Mouse (Mus musculus): Measurements from ENCODE around the gene Islr. TPM values are rescaled to one million over a fixed set of nuclear protein-coding genes. Genes with fewer than 3 reads are reported as not detected.

The Islr gene
- polyA plus RNA-seq, 1 experiment from 2014 or later: 109 TPM

DNA sequence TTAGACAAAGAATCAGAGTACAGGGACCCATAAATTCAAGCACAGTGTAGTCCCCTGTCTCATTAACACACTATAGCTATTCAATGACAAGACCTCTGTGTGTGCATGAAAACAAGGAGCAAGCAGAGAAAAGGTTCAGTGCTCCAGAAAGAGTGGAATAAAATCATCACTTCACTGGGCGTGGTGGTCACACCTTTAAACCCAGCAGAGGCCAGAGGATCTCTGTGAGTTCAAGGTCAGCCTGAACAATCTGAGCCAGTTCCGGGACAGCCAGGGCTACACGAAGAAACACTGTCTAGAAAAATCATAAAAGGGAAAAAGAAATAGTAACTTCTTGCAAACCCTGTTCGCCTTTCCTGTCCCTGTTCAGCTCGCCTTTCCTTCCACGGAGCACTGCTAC, 39.6 kb upstream of the Islr start:
- no peak for ATAC-seq (ENCODE audit: insufficient number of reproducible peaks, insufficient read depth, low FRiP score, low TSS enrichment, low read depth)
- Histone ChIP-seq H3K4me3 (replicated peaks) (no peak overlapping the region), H3K27ac (no peak overlapping the region), H3K27me3 (no peaks in the 10 kb centered on the region), H3K36me3 (peaks cover 14% of the 10 kb centered on the region; the same call in 1 of the 2 replicates), H3K9ac (replicated peaks) (no peak overlapping the region), H3K4me2 (no peak overlapping the region), H3K9me3 (no peaks in the 10 kb centered on the region), H3K4me1 (replicated peaks) (peaks cover 52% of the 10 kb centered on the region)
- WGBS: 89% methylated on average over 6 of the region's 6 CpGs

DNA sequence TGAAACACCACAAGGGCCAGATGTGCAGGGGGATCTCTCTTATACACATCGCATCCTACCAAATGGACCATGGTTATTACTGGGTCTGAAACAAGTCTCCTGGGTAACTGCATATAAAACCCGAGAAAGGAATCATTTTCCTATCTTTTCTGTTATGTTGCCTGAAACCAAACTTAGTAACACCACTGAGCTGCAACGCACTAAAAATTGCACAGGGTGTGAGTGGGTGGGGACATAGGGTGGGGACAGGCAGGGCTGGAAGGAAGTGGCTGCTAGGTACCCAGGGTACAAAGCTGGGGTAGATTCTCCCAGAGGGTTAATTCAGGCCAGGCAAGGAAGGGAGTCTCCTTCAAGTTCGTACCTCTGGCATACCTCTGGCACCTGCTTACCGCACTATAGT, 38.6 kb upstream of the Islr start:
- Histone ChIP-seq H3K4me1 (replicated peaks) (peaks cover 43% of the 10 kb centered on the region), H3K27ac (peak overlapping the region; percentile 68; the same call in 1 of the 2 replicates), H3K36me3 (peaks cover 15% of the 10 kb centered on the region; the same call in 1 of the 2 replicates), H3K9me3 (no peaks in the 10 kb centered on the region), H3K4me2 (0 out of 2 replicates have a peak overlapping the region, but pooled peaks have one; percentile 3), H3K4me3 (replicated peaks) (no peak overlapping the region), H3K27me3 (no peaks in the 10 kb centered on the region), H3K9ac (replicated peaks) (no peak overlapping the region)
- no peak for ATAC-seq (ENCODE audit: insufficient number of reproducible peaks, insufficient read depth, low FRiP score, low TSS enrichment, low read depth)
- WGBS: 74% methylated on average over 5 of the region's 5 CpGs

- Histone ChIP-seq H3K4me2 (peak overlapping the region; percentile 3; the same call in 1 of the 2 replicates), H3K27ac (peak overlapping the region; percentile 68), H3K9me3 (no peaks in the 10 kb centered on the region), H3K27me3 (no peaks in the 10 kb centered on the region), H3K36me3 (peaks cover 15% of the 10 kb centered on the region; the same call in 1 of the 2 replicates), H3K9ac (replicated peaks) (no peak overlapping the region), H3K4me1 (replicated peaks) (peaks cover 36% of the 10 kb centered on the region), H3K4me3 (replicated peaks) (no peak overlapping the region)
- 41% methylated on average over 9 of the region's 9 CpGs for WGBS
- peak; percentile 90 for ATAC-seq (ENCODE audit: insufficient number of reproducible peaks, insufficient read depth, low FRiP score, low TSS enrichment, low read depth)
Observed at GRCm38 (mm10) chr9:58241780-58242485, 37.8 kb upstream of the Islr start.

- H3K36me3 ChIP-seq: peaks cover 55% of the 10 kb centered on the region
- no peak for ATAC-seq (ENCODE audit: insufficient number of reproducible peaks, insufficient read depth, low FRiP score, low TSS enrichment, low read depth)
- no peak overlapping the region for H3K4me3 ChIP-seq (replicated peaks)
- H3K4me2 ChIP-seq: no peak overlapping the region
- no peaks in the 10 kb centered on the region for H3K9me3 ChIP-seq
- 97% methylated on average over 28 of the region's 28 CpGs for WGBS
- no peak overlapping the region for H3K27ac ChIP-seq
- H3K27me3 ChIP-seq: no peaks in the 10 kb centered on the region
- no peak overlapping the region for H3K9ac ChIP-seq (replicated peaks)
- peaks cover 16% of the 10 kb centered on the region for H3K4me1 ChIP-seq (replicated peaks)
Observed at GRCm38 (mm10) chr9:58234502-58235015, 30.5 kb upstream of the Islr start.

DNA sequence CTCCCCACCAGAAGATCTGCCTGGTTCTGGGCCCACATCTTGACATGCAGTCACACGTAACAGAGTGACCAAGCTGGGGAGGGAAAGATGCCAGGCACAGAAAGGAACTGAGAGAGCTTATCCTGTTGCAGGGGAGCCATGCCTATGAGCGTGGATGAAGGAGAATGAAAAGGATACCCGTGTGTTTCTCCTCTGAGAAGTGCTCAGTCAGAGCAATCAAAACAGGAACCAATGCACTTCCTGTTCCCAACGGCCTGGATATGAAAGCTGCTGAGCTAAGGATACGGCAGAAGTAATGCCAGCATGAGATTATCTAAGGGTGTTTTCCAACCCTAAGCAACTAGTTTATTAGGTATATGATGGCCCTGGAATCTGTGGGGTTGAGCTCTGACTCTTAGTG, 28.3 kb upstream of the Islr start:
- Histone ChIP-seq H3K27me3 (no peaks in the 10 kb centered on the region), H3K27ac (peak overlapping the region; percentile 72), H3K4me1 (replicated peaks) (peaks cover 16% of the 10 kb centered on the region), H3K4me3 (replicated peaks) (no peak overlapping the region), H3K9ac (replicated peaks) (no peak overlapping the region), H3K36me3 (peaks cover 74% of the 10 kb centered on the region), H3K9me3 (no peaks in the 10 kb centered on the region), H3K4me2 (no peak overlapping the region)
- ATAC-seq (ENCODE audit: insufficient number of reproducible peaks, insufficient read depth, low FRiP score, low TSS enrichment, low read depth): no peak
- WGBS: 61% methylated on average over 5 of the region's 5 CpGs

DNA sequence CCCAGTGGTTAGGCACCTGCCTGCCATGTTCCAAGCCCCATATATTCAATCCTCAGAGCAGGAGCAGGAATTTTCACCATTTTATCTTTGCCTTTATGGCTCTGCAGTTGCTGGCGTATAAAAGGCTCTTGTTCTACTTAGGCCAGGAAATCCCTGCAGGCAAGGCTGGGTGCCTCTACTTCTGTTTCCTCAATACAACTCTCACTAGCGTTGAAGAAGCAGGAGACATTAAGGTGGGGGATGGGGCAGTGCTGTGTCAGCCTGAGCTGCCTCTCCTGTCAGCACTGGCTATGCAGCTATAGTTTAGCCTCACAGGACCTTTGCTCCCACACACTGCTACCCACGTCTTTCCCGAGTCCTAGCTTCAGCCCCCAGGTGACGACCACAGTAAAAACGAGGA, 27.6 kb upstream of the Islr start:
- no peak overlapping the region for H3K4me3 ChIP-seq (replicated peaks)
- no peak overlapping the region for H3K4me2 ChIP-seq
- H3K9ac ChIP-seq (replicated peaks): no peak overlapping the region
- H3K36me3 ChIP-seq: peaks cover 79% of the 10 kb centered on the region
- peak overlapping the region; percentile 72 for H3K27ac ChIP-seq
- H3K4me1 ChIP-seq (replicated peaks): peaks cover 16% of the 10 kb centered on the region
- ATAC-seq (ENCODE audit: insufficient number of reproducible peaks, insufficient read depth, low FRiP score, low TSS enrichment, low read depth): 0 out of 2 replicates have a peak, but pooled peaks have one; percentile 20
- no peaks in the 10 kb centered on the region for H3K27me3 ChIP-seq
- 49% methylated on average over 6 of the region's 6 CpGs for WGBS
- H3K9me3 ChIP-seq: no peaks in the 10 kb centered on the region

- no peaks in the 10 kb centered on the region for H3K9me3 ChIP-seq
- H3K4me1 ChIP-seq (replicated peaks): peaks cover 16% of the 10 kb centered on the region
- H3K4me3 ChIP-seq (replicated peaks): no peak overlapping the region
- H3K36me3 ChIP-seq: peaks cover 91% of the 10 kb centered on the region
- no peaks in the 10 kb centered on the region for H3K27me3 ChIP-seq
- WGBS: 92% methylated on average over 9 of the region's 9 CpGs
- ATAC-seq (ENCODE audit: insufficient number of reproducible peaks, insufficient read depth, low FRiP score, low TSS enrichment, low read depth): no peak
- no peak overlapping the region for H3K27ac ChIP-seq
- H3K4me2 ChIP-seq: no peak overlapping the region
- no peak overlapping the region for H3K9ac ChIP-seq (replicated peaks)
Observed at GRCm38 (mm10) chr9:58228777-58229466, 24.8 kb upstream of the Islr start.

DNA sequence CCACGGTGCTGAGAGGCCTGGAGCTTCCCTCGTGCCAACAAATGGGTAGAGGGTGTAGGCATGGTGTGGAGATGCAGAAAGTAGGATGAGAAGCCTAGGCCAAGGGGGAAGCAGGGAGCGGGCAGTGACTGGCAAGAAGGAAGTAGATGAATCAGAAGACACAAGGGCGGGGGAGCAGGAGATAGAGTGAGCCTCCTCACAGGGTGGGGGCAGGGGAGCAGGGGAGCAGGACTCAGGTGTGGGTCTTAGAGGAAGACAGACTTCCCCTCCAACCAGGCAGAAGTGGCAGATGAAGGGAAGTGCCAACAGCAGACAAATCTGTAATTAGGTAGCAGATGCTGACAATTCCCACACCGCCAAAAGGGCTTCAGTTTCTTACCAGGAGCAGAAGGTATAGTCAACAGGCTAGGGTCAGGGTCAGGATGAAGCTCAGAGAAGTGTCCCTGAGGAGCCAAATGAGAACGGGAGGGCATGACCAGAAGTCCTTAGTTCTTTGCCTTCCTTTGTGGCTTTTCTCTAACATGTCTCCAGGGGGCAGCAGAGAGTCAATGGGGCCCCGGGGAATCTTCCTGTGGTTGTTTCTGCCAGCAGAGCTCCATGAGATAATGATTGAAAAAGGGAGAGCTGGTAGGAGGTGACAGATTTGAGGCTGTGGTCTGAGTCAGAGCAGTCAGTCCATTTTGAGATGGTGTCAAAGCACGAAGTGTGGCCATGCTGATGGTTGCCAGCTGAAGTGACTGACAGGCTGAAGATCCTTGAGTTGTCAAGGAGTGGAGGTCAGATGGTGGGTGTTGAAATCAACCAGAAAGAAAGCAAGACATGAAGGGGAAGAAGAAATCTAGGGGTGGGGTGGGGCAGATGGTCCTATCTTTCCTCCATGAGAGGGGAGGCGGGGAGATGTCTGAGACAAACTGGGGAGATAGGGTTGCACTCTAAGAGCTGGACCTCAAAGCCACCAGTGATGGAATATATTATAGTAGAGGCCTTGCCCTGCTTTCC, 22.1 kb upstream of the Islr start:
- H3K36me3 ChIP-seq: peaks cover 86% of the 10 kb centered on the region
- H3K27ac ChIP-seq: no peak overlapping the region
- no peaks in the 10 kb centered on the region for H3K4me1 ChIP-seq (replicated peaks)
- H3K9ac ChIP-seq (replicated peaks): no peak overlapping the region
- no peak for ATAC-seq (ENCODE audit: insufficient number of reproducible peaks, insufficient read depth, low FRiP score, low TSS enrichment, low read depth)
- H3K27me3 ChIP-seq: no peaks in the 10 kb centered on the region
- H3K9me3 ChIP-seq: no peaks in the 10 kb centered on the region
- WGBS: 63% methylated on average over 9 of the region's 9 CpGs
- H3K4me2 ChIP-seq: no peak overlapping the region
- no peak overlapping the region for H3K4me3 ChIP-seq (replicated peaks)

- Histone ChIP-seq H3K9me3 (no peaks in the 10 kb centered on the region), H3K4me3 (replicated peaks) (no peak overlapping the region)
Observed at GRCm38 (mm10) chr9:58224356-58224755, 20.2 kb upstream of the Islr start.

DNA sequence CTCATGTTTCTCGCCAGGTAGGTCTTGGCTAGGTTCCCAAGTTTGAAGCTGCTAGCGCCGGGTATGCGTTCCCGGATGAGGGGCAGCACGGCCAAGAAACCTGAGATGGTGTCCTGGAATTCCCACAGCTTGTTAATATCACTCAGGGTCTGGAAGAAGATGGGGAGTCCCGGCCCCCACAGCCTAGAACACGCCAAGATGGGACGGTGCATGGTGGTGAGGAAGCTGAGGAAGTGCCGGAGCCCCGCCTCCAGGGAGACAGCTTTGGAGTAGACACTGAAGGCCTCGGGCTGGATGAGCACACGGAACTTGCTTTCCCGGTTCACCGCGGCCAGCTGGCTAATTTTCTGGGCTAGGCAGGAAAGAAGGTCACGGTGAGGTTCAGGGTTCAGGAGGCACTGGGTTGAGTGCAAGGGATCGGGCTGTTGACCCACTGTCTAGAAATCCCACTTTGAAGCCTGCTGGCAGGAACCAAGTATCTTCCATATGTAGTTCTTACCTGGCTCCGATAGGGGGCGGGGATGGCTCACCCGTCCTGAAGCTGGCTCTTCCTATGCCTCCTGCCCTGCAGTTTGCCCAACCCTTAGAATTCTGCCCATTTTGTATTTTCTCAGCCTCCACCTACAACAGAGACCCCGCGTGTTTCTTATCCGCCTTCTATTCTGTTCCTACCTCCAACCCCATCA, 16.3 kb upstream of the Islr start:
- Histone ChIP-seq H3K9me3 (no peaks in the 10 kb centered on the region), H3K4me3 (replicated peaks) (no peak overlapping the region), H3K4me1 (replicated peaks) (peaks cover 6% of the 10 kb centered on the region; the same call in 1 of the 2 replicates), H3K27ac (no peak overlapping the region), H3K36me3 (peaks cover 57% of the 10 kb centered on the region), H3K4me2 (no peak overlapping the region), H3K9ac (replicated peaks) (no peak overlapping the region), H3K27me3 (no peaks in the 10 kb centered on the region)
- no peak for ATAC-seq (ENCODE audit: insufficient number of reproducible peaks, insufficient read depth, low FRiP score, low TSS enrichment, low read depth)
- WGBS: 69% methylated on average over 24 of the region's 24 CpGs

More at GRCm38 (mm10) chr9:58224356-58224755, 20.2 kb upstream of the Islr start:
- Histone ChIP-seq H3K4me1 (replicated peaks) (0 out of 2 replicates have a peak, but pooled peaks cover 2% of the 10 kb centered on the region), H3K27me3 (no peaks in the 10 kb centered on the region), H3K27ac (no peak overlapping the region), H3K9ac (replicated peaks) (no peak overlapping the region), H3K4me2 (no peak overlapping the region), H3K36me3 (peaks cover 87% of the 10 kb centered on the region)
- WGBS: 90% methylated on average over 2 of the region's 2 CpGs
- no peak for ATAC-seq (ENCODE audit: insufficient number of reproducible peaks, insufficient read depth, low FRiP score, low TSS enrichment, low read depth)

Measured in limb, embryonic 12.5 days (tissue).